Mouse (Mus musculus) bone marrow, adult 2 months (tissue): ENCODE results near the gene Trabd2b.

Experiments used
- CTCF ChIP-seq: fragments of 200-500 bp; IDR thresholded peaks from 2 replicates; pipeline ENCODE4 v1.5.1; 2011; ENCODE audit warnings: low read length, control low read depth; ENCODE audit not compliant: control insufficient read depth, insufficient read depth
- POLR2A ChIP-seq: fragments of 200-500 bp; IDR thresholded peaks from 2 replicates; pipeline ENCODE4 v1.6.1; 2011; ENCODE audit warnings: low read depth, mild to moderate bottlenecking, control low read depth, low read length, borderline replicate concordance; ENCODE audit not compliant: control insufficient read depth

DNA sequence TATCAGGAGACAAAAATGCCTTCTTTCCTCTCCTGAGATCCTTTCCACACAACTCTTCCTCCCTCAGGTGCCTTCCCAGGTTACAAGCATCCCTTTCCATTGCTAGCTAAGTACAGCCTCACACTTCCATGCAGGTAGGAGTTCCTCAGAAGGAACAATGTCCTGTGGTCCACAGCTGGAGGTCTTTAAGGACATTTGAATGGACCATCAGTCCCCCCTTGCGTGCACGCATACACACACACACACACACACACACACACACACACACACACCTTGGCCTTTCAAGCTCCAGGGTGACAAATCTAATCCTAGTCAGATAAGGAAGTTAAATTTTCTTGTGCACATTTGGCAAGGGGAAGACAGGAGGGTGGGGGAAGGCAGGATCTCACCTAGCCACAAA lies 36.9 kb upstream of the Trabd2b start:
- TF ChIP-seq CTCF (no peak), POLR2A (no peak)
